Mouse (Mus musculus): Measurements from ENCODE around the gene Nudt9. TPM values are rescaled to one million over a fixed set of nuclear protein-coding genes. Genes with fewer than 3 reads are reported as not detected.

The Nudt9 gene
- polyA plus RNA-seq, 1 experiment from 2014 or later = 67.0 TPM

Small RNA genes lying within 50 kb of the gene (microRNA-seq; reads per million reads assigned to microRNA genes)
- gene Mir5619 = 2.1 reads per million

Other genes with a start within 250 kb of the Nudt9 start
- 31.9 and 33.5 TPM in 2 replicates for gene Klhl8, start 135.0 kb upstream of the Nudt9 start, polyA plus RNA-seq (2015; fragmentation: Nextera tagmentation; extraction: Ambion mirVana)
- 0.18 TPM in 1 of 2 replicates, not detected in the other for gene Hsd17b13, start 68.9 kb upstream of the Nudt9 start, polyA plus RNA-seq (2015; fragmentation: Nextera tagmentation; extraction: Ambion mirVana)
- 2.4 and 2.7 TPM in 2 replicates for gene Hsd17b11, start 24.4 kb upstream of the Nudt9 start, polyA plus RNA-seq (2015; fragmentation: Nextera tagmentation; extraction: Ambion mirVana)
- gene Gm17660, start 31.3 kb downstream of the Nudt9 start, polyA plus RNA-seq (2015; fragmentation: Nextera tagmentation; extraction: Ambion mirVana) = not detected in 2 replicates
- 150 and 151 TPM in 2 replicates for gene Sparcl1, start 67.4 kb downstream of the Nudt9 start, polyA plus RNA-seq (2015; fragmentation: Nextera tagmentation; extraction: Ambion mirVana)
- not detected in 2 replicates for gene Dspp, start 124.4 kb downstream of the Nudt9 start, polyA plus RNA-seq (2015; fragmentation: Nextera tagmentation; extraction: Ambion mirVana)
- 0.47 and 1.0 TPM in 2 replicates for gene Dmp1, start 156.3 kb downstream of the Nudt9 start, polyA plus RNA-seq (2015; fragmentation: Nextera tagmentation; extraction: Ambion mirVana)